Mouse (Mus musculus) midbrain, embryonic 15.5 days (tissue): ENCODE data around the gene Gm2115. TPM values are rescaled to one million over a fixed set of nuclear protein-coding genes. Genes with fewer than 3 reads are reported as not detected.

ENCODE experiments used
- ATAC-seq: fragments of 200-750 bp; cut with Nextera tagmentation; replicated peaks from 2 replicates; pipeline ENCODE4 v1.8.0; 2017; ENCODE audit warnings: moderate TSS enrichment
- H3K27ac ChIP-seq: fragments of 300-500 bp; sonication (generic); 2 replicates; pipeline ENCODE4 v1.5.1; 2015; ENCODE audit warnings: mild to moderate bottlenecking, inconsistent platforms
- H3K27me3 ChIP-seq: fragments of 300-500 bp; sonication (generic); replicated peaks from 2 replicates; pipeline ENCODE4 v1.6.1; 2015; ENCODE audit warnings: inconsistent platforms
- H3K36me3 ChIP-seq: fragments of 300-500 bp; sonication (generic); replicated peaks from 2 replicates; pipeline ENCODE4 v1.6.1; 2015; ENCODE audit warnings: inconsistent platforms
- H3K4me1 ChIP-seq: fragments of 300-500 bp; sonication (generic); 2 replicates; pipeline ENCODE4 v1.6.1; 2015; ENCODE audit warnings: inconsistent platforms
- H3K4me2 ChIP-seq: fragments of 300-500 bp; sonication (generic); 2 replicates; pipeline ENCODE4 v1.6.1; 2015; ENCODE audit warnings: inconsistent platforms, mild to moderate bottlenecking, moderate library complexity
- H3K4me3 ChIP-seq: fragments of 300-500 bp; sonication (generic); 2 replicates; pipeline ENCODE4 v1.5.1; 2015; ENCODE audit warnings: mild to moderate bottlenecking, inconsistent platforms
- H3K9ac ChIP-seq: fragments of 300-500 bp; sonication (generic); 2 replicates; pipeline ENCODE4 v1.6.1; 2015; ENCODE audit warnings: mild to moderate bottlenecking, inconsistent platforms
- H3K9me3 ChIP-seq: fragments of 300-500 bp; sonication (generic); 2 replicates; pipeline ENCODE4 v1.6.1; 2016; ENCODE audit warnings: inconsistent platforms
- WGBS: fragments of 180-500 bp; shearing (Covaris S2); methylation state at CpG from one replicate; pipeline ENCODE4 v1.1.7; 2015; ENCODE audit warnings: mixed read lengths; 5-methylcytosine and 5-hydroxymethylcytosine counted together
- polyA plus RNA-seq: library from polyadenylated mRNA; unstranded; fragments of >200 nt; fragmentation: Nextera tagmentation; extraction: Ambion mirVana; gene quantifications from 2 replicates; pipeline ENCODE4 v1.2.1, GENCODE M21; 2015

Gene Gm2115
- polyA plus RNA-seq, 1 experiment from 2014 or later: 0.86 TPM

GRCm38 (mm10) chr7:84612445-84612844 lies 83.7 kb downstream of the Gm2115 start:
- no peaks in the 10 kb centered on the region for H3K4me1 ChIP-seq
- ATAC-seq: no peak
- no peak overlapping the region for H3K4me3 ChIP-seq
- H3K36me3 ChIP-seq: no peaks in the 10 kb centered on the region; the same call in 1 of the 2 replicates
- no peaks in the 10 kb centered on the region for H3K9me3 ChIP-seq
- WGBS: 91% methylated on average over 4 of the region's 4 CpGs
- H3K27me3 ChIP-seq: no peaks in the 10 kb centered on the region
- no peak overlapping the region for H3K9ac ChIP-seq
- H3K4me2 ChIP-seq: no peak overlapping the region
- H3K27ac ChIP-seq: no peak overlapping the region

GRCm38 (mm10) chr7:84618951-84619350 lies 90.2 kb downstream of the Gm2115 start:
- WGBS: 98% methylated on average over 2 of the region's 2 CpGs
- H3K27me3 ChIP-seq: no peaks in the 10 kb centered on the region
- H3K4me1 ChIP-seq: no peaks in the 10 kb centered on the region
- no peaks in the 10 kb centered on the region; the same call in 1 of the 2 replicates for H3K36me3 ChIP-seq
- no peaks in the 10 kb centered on the region for H3K9me3 ChIP-seq
- no peak overlapping the region for H3K4me2 ChIP-seq
- no peak for ATAC-seq
- no peak overlapping the region for H3K4me3 ChIP-seq
- no peak overlapping the region for H3K27ac ChIP-seq
- no peak overlapping the region for H3K9ac ChIP-seq

- Histone ChIP-seq H3K27me3 (no peaks in the 10 kb centered on the region), H3K4me2 (no peak overlapping the region), H3K4me1 (no peaks in the 10 kb centered on the region), H3K27ac (no peak overlapping the region), H3K4me3 (no peak overlapping the region), H3K9me3 (no peaks in the 10 kb centered on the region), H3K36me3 (no peaks in the 10 kb centered on the region; the same call in 1 of the 2 replicates), H3K9ac (no peak overlapping the region)
- ATAC-seq: no peak
- 96% methylated on average over 3 of the region's 3 CpGs for WGBS
These were observed 92.2 kb downstream of the Gm2115 start for GRCm38 (mm10) chr7:84620956-84621355.

- Histone ChIP-seq H3K9me3 (no peaks in the 10 kb centered on the region), H3K4me2 (no peak overlapping the region), H3K4me3 (no peak overlapping the region), H3K9ac (no peak overlapping the region), H3K27me3 (no peaks in the 10 kb centered on the region), H3K36me3 (no peaks in the 10 kb centered on the region; the same call in 1 of the 2 replicates), H3K4me1 (no peaks in the 10 kb centered on the region), H3K27ac (no peak overlapping the region)
- WGBS: 97% methylated on average over 4 of the region's 4 CpGs
- ATAC-seq: no peak
These were observed 95.0 kb downstream of the Gm2115 start for GRCm38 (mm10) chr7:84623718-84624117.

GRCm38 (mm10) chr7:84631878-84632277 lies 103.1 kb downstream of the Gm2115 start:
- H3K4me3 ChIP-seq: no peak overlapping the region
- no peaks in the 10 kb centered on the region; the same call in 1 of the 2 replicates for H3K36me3 ChIP-seq
- no peaks in the 10 kb centered on the region for H3K27me3 ChIP-seq
- no peaks in the 10 kb centered on the region for H3K4me1 ChIP-seq
- no peak overlapping the region for H3K4me2 ChIP-seq
- H3K9ac ChIP-seq: no peak overlapping the region
- H3K27ac ChIP-seq: no peak overlapping the region
- WGBS: 92% methylated on average over 3 of the region's 3 CpGs
- H3K9me3 ChIP-seq: no peaks in the 10 kb centered on the region
- ATAC-seq: no peak

Other genes starting within 250 kb of the Gm2115 start
- 88.4 and 96.8 TPM in 2 replicates for gene Arnt2, start 118.8 kb upstream of the Gm2115 start, polyA plus RNA-seq
- 9.2 and 10.2 TPM in 2 replicates for gene Fah, start 77.8 kb downstream of the Gm2115 start, polyA plus RNA-seq
- gene Zfand6, start 161.0 kb downstream of the Gm2115 start, polyA plus RNA-seq: 171 and 178 TPM in 2 replicates